Mouse (Mus musculus) embryonic facial prominence, embryonic 13.5 days (tissue): Measurements from ENCODE around the gene Vwa3a. TPM values are rescaled to one million over a fixed set of nuclear protein-coding genes. Genes with fewer than 3 reads are reported as not detected.

Experiments used
- ATAC-seq: fragments of 200-750 bp; cut with Nextera tagmentation; 2 replicates; pipeline ENCODE4 v1.8.0; 2017; ENCODE audit warnings: low read depth; ENCODE audit not compliant: insufficient number of reproducible peaks, insufficient read depth, low FRiP score, low TSS enrichment
- H3K27ac ChIP-seq: fragments of 300-500 bp; sonication (generic); 2 replicates; pipeline ENCODE4 v1.5.1; 2015; ENCODE audit warnings: moderate library complexity, mild to moderate bottlenecking, inconsistent platforms
- H3K27me3 ChIP-seq: fragments of 300-500 bp; sonication (generic); 2 replicates; pipeline ENCODE4 v1.6.1; 2015; ENCODE audit warnings: mild to moderate bottlenecking, inconsistent platforms
- H3K36me3 ChIP-seq: fragments of 300-500 bp; sonication (generic); 2 replicates; pipeline ENCODE4 v1.6.1; 2015; ENCODE audit warnings: mild to moderate bottlenecking, inconsistent platforms
- H3K4me1 ChIP-seq: fragments of 300-500 bp; sonication (generic); 2 replicates; pipeline ENCODE4 v1.6.1; 2015; ENCODE audit warnings: inconsistent platforms
- H3K4me2 ChIP-seq: fragments of 300-500 bp; sonication (generic); 2 replicates; pipeline ENCODE4 v1.6.1; 2015; ENCODE audit warnings: moderate library complexity, mild to moderate bottlenecking, inconsistent platforms
- H3K4me3 ChIP-seq: fragments of 300-500 bp; sonication (generic); 2 replicates; pipeline ENCODE4 v1.5.1; 2015; ENCODE audit warnings: mild to moderate bottlenecking, inconsistent platforms
- H3K9ac ChIP-seq: fragments of 300-500 bp; sonication (generic); 2 replicates; pipeline ENCODE4 v1.6.1; 2015; ENCODE audit warnings: mild to moderate bottlenecking, inconsistent platforms
- H3K9me3 ChIP-seq: fragments of 300-500 bp; sonication (generic); 2 replicates; pipeline ENCODE4 v1.6.1; 2016; ENCODE audit warnings: inconsistent platforms
- WGBS: fragments of 180-500 bp; shearing (Covaris S2); methylation state at CpG from one replicate; pipeline ENCODE4 v1.1.7; 2015; ENCODE audit warnings: mixed read lengths; 5-methylcytosine and 5-hydroxymethylcytosine counted together
- polyA plus RNA-seq: library from polyadenylated mRNA; unstranded; fragments of >200 nt; fragmentation: Nextera tagmentation; extraction: Ambion mirVana; gene quantifications from 2 replicates; pipeline ENCODE4 v1.2.1, GENCODE M21; 2015

The Vwa3a gene
- polyA plus RNA-seq, 1 experiment from 2014 or later, result 0.28 TPM

DNA sequence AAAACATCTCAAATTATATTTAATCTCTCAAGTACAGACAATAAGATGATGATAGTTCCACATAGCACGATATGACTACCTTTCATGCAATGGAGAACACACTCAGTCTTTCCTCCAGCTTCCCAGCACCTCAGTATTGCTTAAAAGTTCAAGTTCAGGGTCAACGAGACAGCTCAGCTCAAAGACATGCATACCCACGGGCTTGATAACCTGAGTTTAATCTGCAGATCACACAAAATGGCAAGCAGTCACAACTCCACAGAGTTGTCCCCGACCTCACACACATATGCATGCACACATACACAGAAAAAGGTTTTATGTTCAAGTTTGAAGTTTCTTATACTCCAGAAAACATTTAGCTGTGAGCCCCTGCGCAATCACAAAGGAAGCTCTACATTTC, 18.1 kb upstream of the Vwa3a start:
- no peak overlapping the region for H3K9ac ChIP-seq
- H3K4me2 ChIP-seq, result no peak overlapping the region
- H3K9me3 ChIP-seq, result no peaks in the 10 kb centered on the region
- no peak overlapping the region for H3K27ac ChIP-seq
- peaks cover 18% of the 10 kb centered on the region for H3K4me1 ChIP-seq
- H3K36me3 ChIP-seq, result peaks cover 9% of the 10 kb centered on the region
- WGBS, result 92% methylated on average over 5 of the region's 5 CpGs
- H3K27me3 ChIP-seq, result no peaks in the 10 kb centered on the region
- no peak overlapping the region for H3K4me3 ChIP-seq
- ATAC-seq, result no peak

DNA sequence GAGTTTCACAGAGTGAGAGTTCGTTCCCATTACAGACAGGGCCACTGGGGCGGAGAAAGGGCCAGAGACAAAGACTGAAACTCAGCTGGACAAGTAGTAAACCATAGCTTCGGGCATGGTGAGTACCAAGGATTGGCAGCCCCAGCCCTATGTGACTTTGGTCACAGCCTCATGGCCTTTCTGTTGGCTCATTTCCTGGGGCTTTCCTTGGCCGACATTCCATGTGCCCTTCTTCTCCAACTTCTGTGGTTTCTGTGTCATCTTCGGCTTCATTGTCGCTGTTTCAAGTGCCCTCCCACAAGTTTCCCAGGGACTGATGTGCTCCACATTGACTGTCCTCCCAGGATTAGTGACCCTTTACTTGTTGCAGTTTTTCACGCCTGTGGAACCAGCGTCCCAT, 17.7 kb upstream of the Vwa3a start:
- Histone ChIP-seq H3K27me3 (no peaks in the 10 kb centered on the region), H3K9me3 (no peaks in the 10 kb centered on the region), H3K4me3 (no peak overlapping the region), H3K4me1 (peaks cover 16% of the 10 kb centered on the region), H3K9ac (no peak overlapping the region), H3K4me2 (no peak overlapping the region), H3K27ac (no peak overlapping the region), H3K36me3 (peaks cover 13% of the 10 kb centered on the region)
- 92% methylated on average over 8 of the region's 8 CpGs for WGBS
- no peak for ATAC-seq

DNA sequence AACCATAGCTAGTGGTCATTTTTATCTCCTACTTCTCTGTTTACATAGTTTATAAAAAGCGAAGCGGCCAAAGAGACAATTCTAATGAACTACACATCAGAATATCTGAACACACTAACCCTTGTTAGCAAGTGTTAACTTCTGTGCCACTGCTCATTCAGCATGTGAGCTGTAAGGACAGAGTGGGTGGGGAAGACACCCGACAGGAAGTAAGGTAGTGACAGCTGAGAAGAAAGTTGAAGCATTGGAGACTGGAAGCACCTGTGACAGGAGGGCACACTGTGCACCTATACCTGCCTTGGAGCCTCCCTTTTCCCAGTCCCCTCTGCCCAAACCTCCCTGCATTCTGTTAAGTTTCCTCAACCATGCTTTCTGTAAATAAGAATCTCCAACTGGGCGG, 17.1 kb upstream of the Vwa3a start:
- H3K4me2 ChIP-seq, result no peak overlapping the region
- no peak for ATAC-seq
- no peaks in the 10 kb centered on the region for H3K27me3 ChIP-seq
- H3K36me3 ChIP-seq, result peaks cover 16% of the 10 kb centered on the region
- peaks cover 14% of the 10 kb centered on the region; the same call in 1 of the 2 replicates for H3K4me1 ChIP-seq
- no peak overlapping the region for H3K9ac ChIP-seq
- 93% methylated on average over 4 of the region's 4 CpGs for WGBS
- H3K9me3 ChIP-seq, result no peaks in the 10 kb centered on the region
- H3K27ac ChIP-seq, result no peak overlapping the region
- no peak overlapping the region for H3K4me3 ChIP-seq

DNA sequence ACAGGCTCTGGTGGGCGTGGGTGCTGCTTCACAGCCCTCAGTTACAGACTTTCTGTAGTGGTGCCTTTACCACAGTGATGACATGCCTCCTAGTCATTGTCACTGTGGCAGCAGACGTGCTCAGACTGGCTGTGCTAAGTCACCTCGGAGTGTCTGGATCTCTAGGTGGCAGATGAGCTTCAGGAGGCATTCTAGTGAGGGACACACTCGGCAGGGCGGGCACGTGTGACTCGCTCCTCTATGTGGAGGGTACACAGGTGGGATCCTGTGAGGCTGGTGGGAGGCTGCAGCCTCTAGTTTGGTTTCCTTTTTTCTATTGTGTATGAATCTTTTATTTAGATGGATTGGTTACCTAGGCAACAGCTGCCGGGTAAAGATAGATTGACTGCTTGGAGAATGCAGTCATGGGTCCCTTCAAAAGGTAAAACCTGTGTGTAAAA, 16.3 kb upstream of the Vwa3a start:
- Histone ChIP-seq H3K9me3 (no peaks in the 10 kb centered on the region), H3K4me3 (no peak overlapping the region), H3K27ac (no peak overlapping the region), H3K9ac (no peak overlapping the region), H3K4me1 (peaks cover 14% of the 10 kb centered on the region; the same call in 1 of the 2 replicates), H3K36me3 (peaks cover 19% of the 10 kb centered on the region), H3K4me2 (no peak overlapping the region), H3K27me3 (no peaks in the 10 kb centered on the region)
- ATAC-seq, result no peak
- WGBS, result 75% methylated on average over 8 of the region's 8 CpGs

DNA sequence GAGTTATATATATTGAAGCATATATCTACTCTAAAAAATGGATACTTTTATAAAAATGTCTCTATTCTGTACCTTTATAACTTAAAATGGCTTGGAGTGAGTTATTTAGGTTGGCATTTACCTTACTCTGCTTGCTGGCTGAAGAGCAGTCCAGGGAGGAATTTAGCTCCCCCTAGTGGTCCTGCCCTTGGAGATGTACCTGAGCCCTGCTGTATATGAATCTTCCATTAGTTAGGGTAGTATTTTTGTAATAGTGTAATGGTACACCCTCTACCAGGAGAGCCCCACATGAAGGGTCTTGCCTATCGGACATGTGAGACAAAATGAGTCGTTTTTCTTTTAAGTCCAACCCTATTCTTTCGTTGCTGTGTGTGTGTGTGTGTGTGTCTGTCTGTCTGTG, 11.5 kb upstream of the Vwa3a start:
- H3K4me1 ChIP-seq, result peaks cover 13% of the 10 kb centered on the region; the same call in 1 of the 2 replicates
- no peak overlapping the region for H3K4me3 ChIP-seq
- H3K4me2 ChIP-seq, result no peak overlapping the region
- H3K27ac ChIP-seq, result no peak overlapping the region
- no peaks in the 10 kb centered on the region for H3K9me3 ChIP-seq
- no peaks in the 10 kb centered on the region for H3K27me3 ChIP-seq
- WGBS, result 90% methylated on average over 3 of the region's 3 CpGs
- ATAC-seq, result no peak
- H3K36me3 ChIP-seq, result peaks cover 30% of the 10 kb centered on the region; the same call in 1 of the 2 replicates
- H3K9ac ChIP-seq, result no peak overlapping the region

DNA sequence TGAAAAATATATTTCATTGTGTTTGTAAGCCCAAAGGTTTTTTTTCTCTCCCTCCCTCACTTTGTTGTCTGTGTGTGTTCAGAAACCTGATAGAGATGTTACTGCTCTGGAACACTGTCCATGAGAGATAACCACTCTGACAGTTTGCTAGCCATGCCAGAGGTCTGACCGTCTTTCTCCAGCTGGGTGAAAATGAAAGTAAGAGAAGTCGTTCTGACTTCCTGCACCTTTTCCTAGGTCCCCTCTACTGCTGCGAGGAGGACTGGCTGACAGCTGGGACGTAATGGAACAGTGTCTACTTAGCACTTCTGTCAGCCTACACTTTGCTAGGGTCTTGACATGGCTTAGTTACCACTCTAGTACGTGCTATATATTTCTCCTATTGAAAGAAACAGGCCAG, 9.5 kb upstream of the Vwa3a start:
- no peak for ATAC-seq

DNA sequence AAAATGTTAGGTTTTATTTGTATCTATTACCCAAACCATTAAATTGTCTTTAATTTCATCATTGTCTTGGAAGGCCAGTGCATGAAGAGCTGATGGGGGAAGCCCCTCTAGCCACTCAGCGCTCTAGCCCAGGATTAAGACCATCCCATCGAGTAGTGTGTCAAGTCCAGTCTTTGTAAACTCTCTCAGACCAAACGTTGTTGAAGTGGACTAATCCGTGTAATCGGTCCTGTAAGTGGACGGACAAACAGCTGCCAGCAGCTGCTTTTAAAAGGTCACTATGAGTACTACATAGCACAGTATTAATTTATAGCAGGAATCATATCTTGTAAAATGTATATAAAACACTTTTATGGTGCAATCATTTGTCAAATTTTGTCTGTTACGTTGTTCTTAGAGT, 6.2 kb upstream of the Vwa3a start:
- Histone ChIP-seq H3K9ac (no peak overlapping the region), H3K4me3 (no peak overlapping the region), H3K27me3 (no peaks in the 10 kb centered on the region), H3K36me3 (peaks cover 19% of the 10 kb centered on the region; the same call in 1 of the 2 replicates), H3K4me2 (no peak overlapping the region), H3K27ac (no peak overlapping the region), H3K4me1 (no peaks in the 10 kb centered on the region), H3K9me3 (no peaks in the 10 kb centered on the region)
- no peak for ATAC-seq
- 76% methylated on average over 7 of the region's 7 CpGs for WGBS

More for the DNA sequence above, 9.5 kb upstream of the Vwa3a start:
- Histone ChIP-seq H3K27me3 (no peaks in the 10 kb centered on the region), H3K4me3 (no peak overlapping the region), H3K4me2 (no peak overlapping the region), H3K9ac (no peak overlapping the region), H3K27ac (no peak overlapping the region), H3K9me3 (no peaks in the 10 kb centered on the region), H3K4me1 (0 out of 2 replicates have a peak, but pooled peaks cover under 1% of the 10 kb centered on the region), H3K36me3 (peaks cover 33% of the 10 kb centered on the region; the same call in 1 of the 2 replicates)
- WGBS, result 88% methylated on average over 5 of the region's 5 CpGs

DNA sequence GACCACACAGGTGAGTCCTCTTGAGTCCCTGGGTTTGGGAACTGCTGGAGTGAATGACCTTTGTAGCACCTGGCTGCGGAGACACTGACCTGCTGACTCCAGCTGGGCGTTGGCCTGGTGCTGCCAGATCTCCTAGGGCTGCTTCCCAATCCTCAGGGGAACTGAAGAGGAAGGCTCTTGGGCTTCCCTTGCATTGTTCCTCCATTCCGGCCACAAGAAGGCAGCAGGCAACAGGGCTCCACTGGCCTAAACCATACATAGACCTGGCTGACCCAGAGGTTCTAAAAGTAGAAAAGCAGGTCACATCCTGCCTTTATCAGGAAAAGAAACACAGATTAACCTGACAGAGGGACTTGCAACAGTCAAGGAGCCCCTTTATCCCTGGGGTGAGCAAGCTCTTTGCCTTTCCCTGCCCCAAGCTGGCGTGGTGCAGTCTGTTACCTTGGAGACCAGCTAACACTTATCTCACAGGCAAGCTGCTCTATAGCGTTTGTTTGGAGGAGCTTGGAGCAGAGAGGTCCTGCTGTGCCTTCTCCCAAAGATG, 512 bp downstream of the Vwa3a start:
- Histone ChIP-seq H3K9ac (no peak overlapping the region), H3K27me3 (no peaks in the 10 kb centered on the region), H3K9me3 (no peaks in the 10 kb centered on the region), H3K4me1 (no peaks in the 10 kb centered on the region), H3K27ac (no peak overlapping the region), H3K4me2 (no peak overlapping the region), H3K36me3 (peaks cover 2% of the 10 kb centered on the region; the same call in 1 of the 2 replicates), H3K4me3 (no peak overlapping the region)
- no peak for ATAC-seq
- WGBS, result 20% methylated on average over 5 of the region's 5 CpGs

DNA sequence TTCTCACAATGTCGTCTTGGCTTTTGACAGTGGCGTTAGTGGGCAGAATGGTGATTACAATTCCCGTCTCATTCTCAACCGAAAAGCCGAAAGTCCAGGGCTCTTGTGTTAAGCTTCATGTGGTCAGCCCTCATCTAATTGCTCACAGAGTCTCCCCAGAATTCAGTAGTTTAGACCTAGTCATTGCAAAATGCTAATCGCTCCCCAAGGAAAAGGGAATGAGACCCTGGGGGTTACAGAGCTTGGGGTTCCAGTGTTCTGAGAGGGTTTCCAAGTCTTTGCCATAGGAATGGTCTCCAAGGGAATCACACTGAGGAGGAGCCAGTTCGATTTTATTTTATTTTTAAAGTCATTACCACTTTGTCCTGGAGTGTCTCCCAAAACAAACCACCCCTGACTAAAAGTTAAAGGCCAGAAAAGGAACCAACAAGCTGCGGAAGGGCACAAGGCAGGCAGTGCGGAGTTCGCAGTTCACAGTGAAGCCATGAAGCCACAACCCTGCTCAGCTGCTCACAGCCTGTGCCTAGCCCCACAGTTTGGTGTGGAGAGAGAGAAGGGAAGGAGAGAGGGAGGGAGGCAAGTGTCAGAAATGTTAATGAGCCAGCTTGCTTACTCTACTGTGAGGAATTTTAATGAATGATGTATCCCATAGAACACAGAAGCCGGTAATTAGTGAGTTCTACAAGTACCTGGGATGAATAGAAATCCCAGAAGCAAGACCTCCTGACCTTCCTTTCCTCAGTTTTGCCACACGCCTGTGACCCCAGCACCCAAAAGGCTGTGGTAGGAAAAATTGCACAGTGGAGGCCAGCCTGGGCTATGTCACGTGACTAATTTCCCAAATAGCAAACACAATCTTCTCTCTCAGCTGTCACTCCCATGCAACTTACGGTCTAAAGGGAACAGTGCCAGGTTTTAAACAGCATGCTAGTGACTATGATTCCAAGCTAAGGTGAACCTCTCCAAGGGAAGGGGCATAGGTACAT, 4.5 kb downstream of the Vwa3a start:
- no peak overlapping the region for H3K4me3 ChIP-seq
- no peaks in the 10 kb centered on the region for H3K36me3 ChIP-seq
- 77% methylated on average over 14 of the region's 14 CpGs for WGBS
- no peaks in the 10 kb centered on the region for H3K27me3 ChIP-seq
- ATAC-seq, result no peak
- H3K9ac ChIP-seq, result no peak overlapping the region
- H3K9me3 ChIP-seq, result no peaks in the 10 kb centered on the region
- no peak overlapping the region for H3K4me2 ChIP-seq
- H3K27ac ChIP-seq, result no peak overlapping the region
- no peaks in the 10 kb centered on the region for H3K4me1 ChIP-seq

DNA sequence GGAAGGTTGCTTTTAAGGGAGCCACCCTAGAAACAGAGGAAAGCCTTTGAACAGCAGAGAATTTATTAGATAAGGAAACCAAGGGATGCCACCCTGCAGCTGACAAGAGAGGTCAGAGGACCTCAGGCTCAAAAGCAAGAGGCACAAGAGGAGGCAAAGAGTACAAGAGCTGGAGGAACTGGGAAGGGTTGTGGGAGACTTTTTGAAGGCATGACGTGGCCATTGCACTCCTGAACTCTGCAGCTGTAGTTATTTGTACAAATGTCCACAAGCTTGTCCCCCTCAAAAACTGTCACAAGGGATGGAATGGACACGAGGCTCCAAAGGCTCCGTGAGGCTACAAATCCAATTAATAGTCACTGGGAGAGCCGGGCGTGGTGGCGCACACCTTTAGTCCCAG, 5.5 kb downstream of the Vwa3a start:
- no peaks in the 10 kb centered on the region for H3K36me3 ChIP-seq
- 92% methylated on average over 6 of the region's 6 CpGs for WGBS
- no peak for ATAC-seq
- H3K4me1 ChIP-seq, result no peaks in the 10 kb centered on the region
- H3K27ac ChIP-seq, result no peak overlapping the region
- no peaks in the 10 kb centered on the region for H3K27me3 ChIP-seq
- H3K4me2 ChIP-seq, result no peak overlapping the region
- no peaks in the 10 kb centered on the region for H3K9me3 ChIP-seq
- H3K4me3 ChIP-seq, result no peak overlapping the region
- no peak overlapping the region for H3K9ac ChIP-seq

DNA sequence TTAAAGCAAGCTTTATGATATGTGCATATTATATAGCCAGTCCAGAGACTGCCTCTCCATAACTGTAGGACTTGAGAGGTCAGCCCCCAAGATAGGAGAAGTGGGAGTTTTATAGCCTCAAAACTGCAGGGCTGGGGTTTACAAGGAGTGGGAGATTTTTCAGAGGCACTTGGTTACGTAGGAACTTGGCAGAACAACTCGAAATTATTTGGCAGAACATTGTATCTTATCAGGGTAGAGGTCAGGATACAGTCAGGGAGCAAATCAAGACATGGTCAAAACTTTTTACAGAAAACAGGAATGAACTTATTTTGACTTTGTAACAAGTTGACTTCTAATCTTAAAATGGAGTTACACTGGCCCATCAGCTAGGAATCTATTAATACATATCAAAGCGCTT, 6.9 kb downstream of the Vwa3a start:
- H3K4me3 ChIP-seq, result no peak overlapping the region
- 72% methylated on average over 3 of the region's 3 CpGs for WGBS
- H3K9me3 ChIP-seq, result no peaks in the 10 kb centered on the region
- no peak for ATAC-seq
- H3K27ac ChIP-seq, result no peak overlapping the region
- H3K4me1 ChIP-seq, result no peaks in the 10 kb centered on the region
- no peak overlapping the region for H3K4me2 ChIP-seq
- no peak overlapping the region for H3K9ac ChIP-seq
- no peaks in the 10 kb centered on the region for H3K36me3 ChIP-seq
- H3K27me3 ChIP-seq, result no peaks in the 10 kb centered on the region

DNA sequence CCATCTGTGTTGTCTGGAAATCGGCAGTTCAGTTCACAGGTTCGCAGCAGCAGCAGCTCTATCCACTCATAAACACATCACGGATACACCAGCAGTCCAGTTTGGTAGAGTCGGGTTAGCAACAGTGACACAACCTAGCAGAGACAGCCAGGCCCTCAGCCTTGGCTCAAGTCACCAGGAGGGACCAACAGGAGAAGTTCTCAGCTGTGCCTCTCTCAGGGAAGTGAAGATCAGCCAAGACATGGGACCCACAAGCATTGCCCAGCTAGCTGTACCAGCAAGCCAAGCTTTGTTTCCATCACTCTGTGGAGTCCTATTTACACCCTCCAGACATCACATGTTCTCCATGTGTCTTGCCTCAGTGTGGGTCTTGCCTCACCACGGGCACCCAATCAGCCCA, 7.7 kb downstream of the Vwa3a start:
- no peak overlapping the region for H3K9ac ChIP-seq
- no peaks in the 10 kb centered on the region for H3K36me3 ChIP-seq
- WGBS, result 90% methylated on average over 5 of the region's 5 CpGs
- H3K27me3 ChIP-seq, result no peaks in the 10 kb centered on the region
- H3K4me1 ChIP-seq, result no peaks in the 10 kb centered on the region
- no peak overlapping the region for H3K4me3 ChIP-seq
- no peak for ATAC-seq
- H3K27ac ChIP-seq, result no peak overlapping the region
- no peak overlapping the region for H3K4me2 ChIP-seq
- no peaks in the 10 kb centered on the region for H3K9me3 ChIP-seq
